Mouse (Mus musculus) left cerebral cortex, postnatal 25 days (tissue): ENCODE measurements around the gene 2900026A02Rik. TPM values are rescaled to one million over a fixed set of nuclear protein-coding genes. Genes with fewer than 3 reads are reported as not detected.
A peak's percentile ranks its signal among the peaks of the same experiment; 100 is the strongest.

Experiments used
- DNase-seq, 2 experiments: peaks; one replicate each; pipeline ENCODE4 v3.0.0; 2022; ENCODE audit warnings: low spot score in 2 of 2, mixed read lengths in 1 of 2
- intact Hi-C: fragments of 180-260 bp; cut with DNase I; formaldehyde crosslinking; loops from one replicate; pipeline ENCODE4 v1.15.1; 2025
- total RNA-seq, 2 experiments: library from RNA; stranded (reverse); gene quantifications; 2 replicates each; pipeline ENCODE4 v1.2.3; 2021

The 2900026A02Rik gene
- total RNA-seq, 2 experiments from 2014 or later, result 39.0 to 44.7 TPM

DNA sequence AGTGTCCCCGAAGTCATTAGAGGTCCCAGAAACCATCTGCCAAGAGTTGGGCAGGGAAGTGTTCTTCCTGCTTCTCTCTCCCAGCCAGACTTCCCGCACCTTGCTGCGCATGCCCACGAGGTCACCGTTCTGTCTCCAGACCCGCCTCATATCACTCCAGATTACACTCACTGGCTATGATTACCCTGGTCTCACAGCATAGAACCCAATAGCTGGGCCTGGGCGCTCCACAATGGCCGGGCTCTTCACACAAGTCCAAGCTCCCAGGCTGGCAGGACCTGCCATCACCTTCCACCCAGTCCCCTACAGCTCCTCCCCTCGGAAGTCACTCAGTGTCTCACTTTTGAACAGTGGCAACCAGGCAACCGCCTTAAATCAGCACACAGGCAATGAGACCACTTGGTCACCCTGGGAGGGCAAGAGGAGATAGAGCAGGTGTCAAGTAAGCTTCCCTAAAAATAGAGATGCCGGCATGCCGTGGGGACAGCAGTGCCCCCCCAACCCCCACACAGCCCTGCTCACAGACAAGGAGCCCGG lies 84.0 kb downstream of the 2900026A02Rik start:
- DNase-seq, result peak in 1 of 2 experiments; percentile 50
- intact Hi-C loops, result loop anchor here (2.0 kb wide), 1 partner anchor 36 kb away; no protein-coding TSS in a partner anchor

DNA sequence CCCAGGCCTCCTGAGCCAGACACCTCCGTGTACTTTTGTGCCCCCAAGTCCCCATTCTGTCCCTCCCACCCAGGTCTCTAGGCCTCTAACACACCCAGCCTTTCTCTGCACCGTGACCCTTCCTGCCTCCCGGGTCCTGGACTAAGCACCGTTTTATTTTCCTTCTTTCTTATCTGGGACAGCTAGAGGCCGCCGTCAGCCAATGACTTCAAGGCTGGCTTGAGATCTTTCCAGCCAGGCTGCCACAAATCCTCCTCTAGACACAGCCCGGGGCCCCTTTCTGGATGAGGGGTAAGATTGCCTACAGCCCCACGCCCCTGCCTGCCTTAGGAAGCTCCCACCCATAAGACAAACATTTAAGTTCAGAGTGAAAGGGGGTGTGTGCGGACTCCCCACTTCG lies 85.5 kb downstream of the 2900026A02Rik start:
- intact Hi-C loops, result no loop called here
- DNase-seq, result no peak

DNA sequence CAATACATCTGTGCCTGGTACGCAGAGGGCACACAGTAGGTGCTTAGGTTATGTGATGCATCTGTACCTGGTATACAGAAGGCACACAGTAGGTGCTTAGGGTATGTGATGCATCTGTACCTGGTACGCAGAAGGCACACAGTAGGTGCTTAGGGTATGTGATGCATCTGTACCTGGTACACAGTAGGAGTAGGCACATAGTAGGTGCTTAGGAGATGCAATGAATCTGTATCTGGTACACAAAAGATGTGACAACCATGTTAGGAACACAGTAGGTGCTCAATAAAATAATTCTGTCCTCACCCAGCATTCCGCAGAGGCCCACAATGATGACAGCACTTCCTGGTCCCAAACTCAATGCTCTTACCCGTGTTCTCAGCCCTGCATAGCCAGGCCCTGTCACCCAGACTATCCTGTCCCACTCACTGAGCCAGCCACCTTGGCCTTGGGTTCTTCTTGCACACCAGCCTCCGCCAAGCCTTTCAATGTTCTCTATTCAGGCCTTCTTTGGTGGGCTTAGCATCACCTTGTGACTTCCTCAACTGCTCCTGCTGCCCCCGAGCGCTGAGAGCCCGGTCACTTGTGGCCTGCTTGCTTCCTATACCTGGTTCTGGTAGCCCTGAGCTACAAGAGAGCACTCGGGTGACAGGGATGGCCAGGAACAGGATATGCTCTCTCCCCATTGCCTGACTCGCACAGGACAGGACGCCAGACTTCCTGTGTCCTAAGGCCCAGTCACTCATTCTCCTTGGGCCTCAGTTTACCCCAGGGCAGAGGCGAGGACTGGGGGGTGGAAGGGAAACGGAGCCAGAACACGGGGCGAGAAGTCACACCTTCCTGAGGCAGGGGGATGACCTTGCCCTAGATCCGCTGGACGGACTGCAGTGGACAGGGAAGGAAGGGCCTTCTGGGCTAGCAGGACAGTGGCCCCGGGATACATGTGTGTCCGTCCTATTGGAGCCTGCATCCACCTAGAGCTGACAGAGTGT lies 87.0 kb downstream of the 2900026A02Rik start:
- intact Hi-C loops, result no loop called here
- DNase-seq, result no peak

DNA sequence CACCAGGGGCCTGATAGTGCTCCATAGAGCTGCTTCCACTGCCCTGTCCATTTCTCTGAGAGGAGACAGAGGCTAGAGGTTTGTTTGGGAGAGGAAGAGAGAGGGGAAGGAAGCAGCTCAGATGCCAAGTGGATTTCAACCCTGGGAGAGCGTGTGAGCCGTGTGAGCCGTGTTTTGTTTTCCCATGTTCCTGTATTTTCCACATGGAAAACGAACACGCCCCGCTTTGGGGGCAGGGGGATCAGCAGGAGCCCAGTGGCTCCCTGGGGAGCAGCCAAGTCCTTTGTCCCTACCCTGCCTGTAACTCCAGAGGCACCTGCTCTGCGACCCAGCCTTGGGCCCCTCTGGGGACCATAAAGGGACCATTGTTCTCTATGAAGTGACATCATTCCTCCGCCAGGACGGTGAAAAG lies 88.0 kb downstream of the 2900026A02Rik start:
- no peak for DNase-seq
- intact Hi-C loops, result no loop called here

DNA sequence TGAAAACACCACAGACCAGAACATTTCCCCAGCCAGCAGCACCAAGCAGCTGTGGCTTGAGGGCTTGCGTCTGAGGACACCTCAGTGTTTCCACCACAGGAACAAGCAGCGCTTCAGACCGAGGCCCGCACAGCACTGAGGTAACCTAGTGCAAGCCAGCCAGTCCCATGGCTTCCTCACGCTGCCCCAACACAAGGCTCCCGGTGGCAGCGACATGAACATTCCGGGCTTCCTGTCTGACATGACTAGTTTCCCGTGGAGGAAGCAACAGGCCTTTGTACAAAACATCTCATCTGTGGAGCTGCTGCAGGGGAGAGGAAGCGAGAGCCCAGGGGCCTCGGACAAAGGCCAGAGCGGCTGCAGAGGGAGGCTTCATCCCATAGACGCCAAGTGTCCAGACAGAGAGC lies 88.4 kb downstream of the 2900026A02Rik start:
- no peak for DNase-seq
- intact Hi-C loops, result no loop called here

DNA sequence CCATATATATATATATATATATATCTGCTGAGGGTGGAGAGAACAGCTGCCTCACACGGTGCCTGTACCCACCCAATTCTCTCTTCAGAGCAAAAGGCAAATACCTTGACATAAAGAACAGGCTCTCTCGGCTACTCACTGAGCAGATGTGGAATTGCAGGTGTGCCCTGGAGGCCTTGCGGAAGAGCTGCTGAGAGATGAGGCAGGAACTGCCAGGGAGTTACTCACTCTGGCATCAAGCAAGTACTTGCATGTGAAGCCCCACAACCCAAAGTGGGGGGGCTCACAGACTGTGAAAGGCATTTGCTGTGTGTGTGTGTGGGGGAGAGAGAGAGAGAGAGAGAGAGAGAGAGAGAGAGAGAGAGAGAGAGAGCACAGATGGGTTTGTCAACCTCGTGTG lies 92.6 kb downstream of the 2900026A02Rik start:
- intact Hi-C loops, result no loop called here
- no peak for DNase-seq

DNA sequence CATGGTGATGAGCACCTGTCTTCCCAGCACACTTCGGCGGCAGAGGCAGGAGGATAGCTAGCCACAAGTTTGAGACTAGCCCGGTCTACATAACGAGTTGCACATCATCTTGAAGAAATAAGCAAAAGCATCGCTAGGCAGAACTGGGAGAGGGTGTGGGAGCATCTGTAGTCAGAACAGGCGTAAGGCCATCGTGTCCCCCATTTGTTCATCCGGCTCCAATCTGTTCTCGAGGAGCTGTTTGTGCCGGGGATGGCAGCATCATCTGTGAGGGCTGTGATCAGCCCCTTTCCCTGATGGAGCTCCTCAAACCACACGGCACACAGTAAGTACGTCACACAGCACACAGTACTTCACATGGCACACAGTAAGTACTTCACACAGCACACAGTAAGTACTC lies 94.6 kb downstream of the 2900026A02Rik start:
- intact Hi-C loops, result no loop called here
- DNase-seq, result peak in 1 of 2 experiments; percentile 53

DNA sequence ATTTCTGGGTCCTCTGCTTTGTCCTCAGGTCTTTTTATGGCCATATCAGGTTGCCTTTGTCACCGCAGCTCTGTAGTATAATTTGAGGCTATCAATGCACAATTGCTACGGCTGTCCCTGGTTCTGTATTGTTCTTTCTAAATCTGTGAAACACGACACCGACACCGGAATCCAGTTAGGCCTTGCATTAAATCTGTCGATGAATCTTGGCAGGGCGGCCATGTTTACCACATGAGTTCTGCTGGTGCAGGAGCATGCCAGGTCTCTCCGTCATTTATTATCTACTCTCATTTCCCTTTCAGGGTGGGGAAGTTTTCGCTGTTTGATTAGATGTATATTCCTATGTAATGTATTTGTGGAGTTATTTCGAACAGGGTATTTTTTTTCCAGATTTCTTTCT lies 97.3 kb downstream of the 2900026A02Rik start:
- intact Hi-C loops, result no loop called here
- DNase-seq, result no peak

DNA sequence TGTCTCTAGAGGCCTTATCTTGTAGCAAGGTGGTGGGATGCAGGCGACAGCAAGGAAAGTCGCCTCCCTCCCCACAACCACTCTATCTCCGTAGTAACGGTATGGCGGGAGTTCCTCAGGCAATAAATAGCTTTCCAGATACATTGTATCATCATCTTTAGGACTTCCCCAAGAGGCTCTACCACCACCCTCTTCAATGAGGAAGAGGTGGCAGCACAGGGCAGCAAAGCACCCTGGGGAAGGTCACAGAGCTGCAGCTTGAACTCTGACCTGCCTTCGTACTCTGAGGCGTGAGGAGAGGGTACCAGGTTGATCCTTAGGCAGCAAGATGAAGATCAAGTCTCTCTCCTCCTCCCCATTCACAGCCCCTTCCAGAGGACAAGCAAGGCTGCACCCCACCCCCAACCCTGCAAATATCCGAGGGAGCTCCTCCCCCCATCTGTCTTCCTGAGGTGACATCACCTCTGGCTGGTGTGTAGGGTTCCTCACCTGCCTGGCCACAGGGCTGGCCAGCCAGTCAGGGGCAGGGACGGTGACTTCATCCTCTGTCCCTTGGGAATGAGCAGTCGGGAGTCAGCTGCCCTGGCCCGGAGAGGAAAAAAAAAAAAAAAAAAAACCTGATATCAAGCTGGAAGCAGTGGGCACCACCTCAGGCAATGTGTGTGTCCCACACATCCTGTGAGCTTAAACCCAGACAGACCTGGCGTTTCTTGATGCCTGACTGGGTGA lies 98.5 kb downstream of the 2900026A02Rik start:
- DNase-seq, result peak in 1 of 2 experiments; percentile 48
- intact Hi-C loops, result no loop called here

DNA sequence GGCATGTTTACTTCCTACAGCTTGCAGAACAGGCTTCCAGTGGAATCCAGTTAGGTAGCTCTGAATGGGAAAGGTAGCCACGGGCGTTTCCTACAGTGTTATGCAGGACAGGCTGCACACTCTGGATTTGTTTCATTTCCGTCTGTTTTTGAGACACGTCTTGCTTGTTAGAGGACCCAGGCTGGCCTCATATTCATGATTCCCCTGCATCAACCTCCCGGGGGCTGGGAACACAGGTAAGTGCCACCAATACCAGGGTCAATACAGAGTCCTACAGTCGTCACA lies 99.5 kb downstream of the 2900026A02Rik start:
- no peak for DNase-seq
- intact Hi-C loops, result no loop called here

DNA sequence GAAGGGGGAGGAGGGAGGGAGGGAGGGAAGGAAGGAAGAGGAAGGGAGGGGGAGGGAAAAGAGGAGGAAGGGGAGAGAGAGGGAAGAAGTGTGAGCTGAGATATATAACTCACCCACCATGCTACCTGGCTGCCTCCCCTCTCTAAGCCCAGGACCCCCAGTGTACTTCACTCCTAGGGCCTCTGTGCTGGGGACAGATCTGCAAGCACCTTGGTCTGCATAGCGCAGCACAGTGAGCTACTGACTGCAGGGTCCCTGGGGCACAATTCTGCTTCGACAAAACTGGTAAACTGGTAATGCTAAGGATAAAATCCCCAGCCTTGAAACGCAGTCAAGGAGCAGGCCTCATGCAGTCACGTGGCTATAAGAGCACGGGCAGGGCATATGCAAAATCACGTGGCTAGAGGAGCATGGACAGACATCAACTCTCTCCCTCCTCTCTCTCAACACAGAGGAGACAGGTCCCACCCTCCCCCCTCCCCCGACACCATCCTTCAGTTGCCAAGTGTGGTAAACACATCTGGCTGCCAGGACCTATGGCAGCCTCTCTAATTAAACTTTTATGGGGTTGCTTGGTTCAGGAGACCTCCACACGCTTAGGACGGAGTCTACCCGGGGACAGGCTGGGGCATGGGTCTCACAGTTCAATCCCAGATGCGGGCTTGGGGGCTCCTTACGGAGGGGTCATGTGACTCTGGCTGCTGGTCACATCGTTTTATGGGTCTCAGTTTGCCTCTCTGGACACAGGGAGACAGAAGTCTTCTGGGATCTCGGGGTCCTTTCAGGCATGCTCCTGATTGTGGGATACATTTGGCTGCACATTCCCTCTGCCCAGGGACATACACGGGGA lies 100.1 kb downstream of the 2900026A02Rik start:
- no peak for DNase-seq
- intact Hi-C loops, result no loop called here

DNA sequence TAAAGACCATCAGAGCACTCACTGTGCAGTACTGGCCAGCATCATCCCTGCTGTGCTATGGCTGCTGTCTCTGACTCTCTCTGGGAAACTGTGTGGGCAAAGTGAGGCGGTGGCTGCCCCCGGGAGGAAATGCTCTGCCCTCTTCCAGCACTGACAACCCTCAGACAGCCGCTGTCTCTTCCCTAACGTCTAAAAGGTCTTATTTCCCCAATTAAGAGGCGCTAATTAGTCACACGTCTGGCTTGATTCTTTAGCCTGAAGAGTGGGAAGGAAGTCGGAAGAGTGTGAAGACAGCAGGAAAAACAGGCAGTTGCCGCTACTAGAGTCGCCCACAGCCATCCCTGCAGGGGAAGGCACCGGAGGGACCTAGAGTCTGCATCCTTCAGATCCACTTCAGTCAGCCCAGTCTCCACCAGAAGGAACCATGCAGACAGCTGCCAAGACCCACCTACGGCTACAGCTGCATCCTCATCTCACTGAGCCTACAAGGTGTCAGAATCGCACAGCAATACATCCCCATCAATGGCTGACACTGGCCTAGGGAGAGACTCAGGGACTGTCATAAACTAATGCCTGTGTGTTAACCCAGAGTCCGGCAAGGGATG lies 101.1 kb downstream of the 2900026A02Rik start:
- intact Hi-C loops, result no loop called here
- peak; percentile 71 to 97 for DNase-seq

DNA sequence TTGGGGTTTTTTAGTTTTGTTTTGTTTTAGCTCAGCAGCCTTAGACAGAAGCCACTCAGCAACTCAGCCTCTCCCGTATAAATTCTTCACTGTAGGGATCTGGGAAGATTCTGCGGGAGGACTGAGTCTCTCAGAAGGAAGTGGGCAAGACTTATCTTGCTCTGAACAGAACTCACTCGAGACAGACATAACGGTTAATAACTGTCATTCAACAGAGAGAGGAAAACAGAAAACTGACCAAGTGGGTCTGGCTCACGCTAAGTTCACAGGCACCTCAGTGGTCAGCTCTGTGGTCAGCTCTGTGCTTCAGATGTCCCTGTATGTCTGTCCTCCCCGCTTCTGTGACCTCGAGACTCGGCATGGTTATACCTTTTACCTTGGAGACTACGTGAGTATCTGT lies 101.7 kb downstream of the 2900026A02Rik start:
- intact Hi-C loops, result no loop called here
- DNase-seq, result no peak

DNA sequence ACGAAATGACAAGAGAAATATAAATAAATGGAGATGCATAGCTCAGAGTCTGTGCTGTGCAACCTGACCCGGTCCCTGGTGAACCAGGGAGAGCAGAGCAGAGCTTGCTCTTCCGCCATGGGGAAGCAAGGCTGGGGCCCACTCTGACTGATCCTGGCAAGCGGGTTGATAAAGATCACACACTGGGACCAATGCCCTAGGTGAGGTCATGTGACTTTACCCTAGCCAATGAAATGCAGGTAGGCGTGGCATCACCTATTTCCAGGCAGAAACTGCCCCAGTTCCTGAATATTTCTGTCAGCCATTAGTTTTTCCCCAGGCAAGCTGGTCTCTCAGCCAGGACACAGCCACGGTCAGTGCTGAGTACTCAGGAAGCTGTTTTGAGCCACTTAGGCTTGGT lies 102.3 kb downstream of the 2900026A02Rik start:
- intact Hi-C loops, result no loop called here
- no peak for DNase-seq

DNA sequence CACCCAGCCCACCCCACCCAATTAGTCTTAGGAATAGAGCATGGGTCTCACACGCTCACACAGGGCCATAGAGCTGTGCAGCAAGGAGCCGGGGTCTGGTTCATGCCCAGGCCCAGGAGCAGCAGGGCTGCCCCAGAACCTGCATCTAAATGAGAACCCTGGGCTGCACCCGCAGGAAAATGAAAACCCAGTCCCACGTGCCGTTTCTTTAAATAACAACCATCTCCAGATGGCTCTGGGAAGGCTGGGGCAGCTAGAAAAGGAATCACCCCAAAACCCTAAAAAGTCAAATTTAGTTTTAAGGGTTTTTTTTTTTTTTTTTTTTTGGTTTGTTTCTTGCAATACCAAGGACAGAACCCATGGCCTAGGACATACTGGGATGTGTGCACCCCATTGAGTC lies 103.7 kb downstream of the 2900026A02Rik start:
- intact Hi-C loops, result no loop called here

DNA sequence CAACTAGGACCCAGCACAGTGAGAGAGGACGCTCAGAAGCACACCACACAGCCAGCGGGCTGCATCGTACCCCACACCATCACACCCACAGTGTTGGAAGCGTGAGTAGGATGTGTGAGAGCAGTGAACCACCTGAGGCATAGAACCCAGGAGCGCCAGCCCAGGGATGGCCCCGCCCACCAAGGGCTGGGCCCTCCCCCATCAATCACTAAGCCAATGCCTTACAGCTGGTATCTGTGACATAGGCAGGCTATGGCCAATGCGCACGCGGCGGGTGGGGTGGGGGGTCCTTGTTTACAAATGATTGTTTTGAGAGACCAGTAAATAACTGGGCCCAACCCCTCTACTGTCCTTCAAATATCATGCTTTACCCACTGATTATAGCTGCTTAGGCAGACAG lies 105.1 kb downstream of the 2900026A02Rik start:
- no peak for DNase-seq
- intact Hi-C loops, result no loop called here

More for the DNA sequence above, 103.7 kb downstream of the 2900026A02Rik start:
- peak in 1 of 2 experiments; percentile 55 for DNase-seq

DNA sequence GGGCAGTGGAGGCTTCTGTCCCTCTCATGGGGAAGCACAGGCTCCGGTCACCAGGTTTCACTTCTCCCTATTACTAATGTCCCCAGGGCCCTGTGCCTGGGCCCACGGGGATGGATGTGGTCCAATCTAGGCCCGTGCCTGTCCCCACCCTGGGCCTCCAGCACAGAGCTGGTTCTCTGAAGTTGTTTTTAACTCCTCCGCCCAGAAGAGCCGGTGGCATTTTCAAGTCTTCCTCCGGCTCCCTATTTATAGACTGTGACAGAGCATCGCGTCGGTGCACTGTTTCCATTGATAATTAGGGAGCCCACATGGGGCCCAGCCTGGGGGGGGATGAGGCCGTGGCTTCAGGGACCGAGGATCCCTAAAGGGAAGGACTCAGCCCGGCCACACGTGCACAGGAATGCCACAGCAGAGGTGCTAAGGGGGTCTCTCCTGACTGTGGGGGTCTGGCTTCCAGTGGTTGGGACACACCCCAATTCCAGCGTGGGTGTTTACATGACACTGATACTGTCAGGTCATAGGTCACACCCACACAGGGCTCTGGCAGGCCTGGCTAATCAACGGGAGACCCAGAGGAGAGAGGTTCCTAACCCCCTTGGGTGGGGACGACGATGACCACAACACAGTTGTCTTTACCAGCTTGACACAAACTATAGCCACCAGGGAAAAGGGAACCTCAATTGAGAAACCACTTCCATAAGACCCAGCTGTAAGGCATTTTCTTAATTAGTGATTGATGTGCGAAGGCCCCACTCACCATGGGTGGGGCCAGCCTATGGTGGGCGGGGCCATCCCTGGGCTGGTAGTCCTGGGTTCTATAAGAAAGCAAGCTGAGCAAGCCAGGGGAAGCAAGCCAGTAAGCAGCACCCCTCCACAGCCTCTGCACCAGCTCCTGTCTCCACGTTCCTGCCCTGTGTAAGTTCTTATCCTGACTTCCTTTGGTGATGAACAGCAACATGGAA lies 106.5 kb downstream of the 2900026A02Rik start:
- DNase-seq, result peak in 1 of 2 experiments; percentile 81
- intact Hi-C loops, result no loop called here

DNA sequence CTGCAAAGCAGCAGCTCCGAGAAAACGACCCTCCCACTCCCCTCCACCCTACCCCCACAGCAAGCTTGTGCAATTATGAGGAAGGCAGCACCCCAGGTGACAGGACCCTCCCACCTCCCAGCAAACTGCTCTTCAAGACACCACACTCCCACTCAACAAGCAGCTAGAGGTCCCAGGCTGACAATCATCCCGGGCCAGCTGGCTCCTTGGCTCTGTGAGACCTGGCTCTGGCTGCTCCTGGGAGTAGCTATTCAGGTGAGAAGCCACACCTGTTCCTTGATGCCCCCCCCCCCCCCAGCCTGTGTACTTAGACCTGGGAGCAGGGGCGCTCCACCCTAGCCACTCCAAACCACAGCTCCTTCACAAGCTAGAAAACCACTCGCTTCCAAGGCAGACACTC lies 107.9 kb downstream of the 2900026A02Rik start:
- peak in 1 of 2 experiments; percentile 25 for DNase-seq
- intact Hi-C loops, result no loop called here
